Mouse (Mus musculus) heart, postnatal 36 days (tissue): Measurements from ENCODE around the gene Dnajc7. TPM values are rescaled to one million over a fixed set of nuclear protein-coding genes. Genes with fewer than 3 reads are reported as not detected.

ENCODE experiments used
- total RNA-seq, 2 experiments: library from RNA; stranded (reverse); gene quantifications; 2 replicates each; pipeline ENCODE4 v1.2.3; 2021

Dnajc7 gene
- total RNA-seq, 2 experiments from 2014 or later, result 123 to 133 TPM

Other genes with a start within 250 kb of the Dnajc7 start
- 100 to 1,000 TPM; 252 to 272 TPM for gene Jup, start 222.4 kb downstream of the Dnajc7 start, total RNA-seq
- gene P3h4, start 205.3 kb downstream of the Dnajc7 start, total RNA-seq, result 10 to 100 TPM; 16.3 to 18.2 TPM
- gene Fkbp10, start 204.5 kb downstream of the Dnajc7 start, total RNA-seq, result 10 to 100 TPM; 12.9 to 13.4 TPM
- gene Nt5c3b, start 178.4 kb downstream of the Dnajc7 start, total RNA-seq, result 10 to 100 TPM; 29.7 to 29.8 TPM
- gene Klhl10, start 178.3 kb downstream of the Dnajc7 start, total RNA-seq, result under 1 TPM; 0.86 to 0.92 TPM
- 1 to 10 TPM; 7.6 to 8.2 TPM for gene Klhl11, start 147.4 kb downstream of the Dnajc7 start, total RNA-seq
- 10 to 100 TPM; 27.3 to 38.1 TPM for gene Acly, start 92.2 kb downstream of the Dnajc7 start, total RNA-seq
- gene Ttc25, start 74.6 kb downstream of the Dnajc7 start, total RNA-seq, result under 1 TPM; 0.22 to 0.49 TPM
- 1 to 10 TPM; 5.5 to 7.2 TPM for gene Cnp, start 45.3 kb downstream of the Dnajc7 start, total RNA-seq
- 10 to 100 TPM; 57.2 to 59.2 TPM for gene Nkiras2, start 924 bp downstream of the Dnajc7 start, total RNA-seq
- under 1 TPM in 1 of 2 experiments, not detected in 1; 0.28 TPM for gene Zfp385c, start 72.3 kb upstream of the Dnajc7 start, total RNA-seq
- gene Dhx58, start 84.1 kb upstream of the Dnajc7 start, total RNA-seq, result 1 to 10 TPM in 1 of 2 experiments, under 1 TPM in 1; 0.75 to 2.8 TPM
- 10 to 100 TPM; 12.4 to 13.0 TPM for gene Kat2a, start 92.3 kb upstream of the Dnajc7 start, total RNA-seq
- under 1 TPM in 1 of 2 experiments, not detected in 1; 0.43 TPM for gene Hspb9, start 93.7 kb upstream of the Dnajc7 start, total RNA-seq
- gene Rab5c, start 118.0 kb upstream of the Dnajc7 start, total RNA-seq, result 10 to 100 TPM; 54.3 to 62.1 TPM
- gene Kcnh4, start 139.8 kb upstream of the Dnajc7 start, total RNA-seq, result not detected
- gene Hcrt, start 142.8 kb upstream of the Dnajc7 start, total RNA-seq, result not detected
- gene Ghdc, start 150.8 kb upstream of the Dnajc7 start, total RNA-seq, result 1 to 10 TPM; 8.5 to 9.5 TPM
- gene Stat5b, start 230.6 kb upstream of the Dnajc7 start, total RNA-seq, result 10 to 100 TPM; 62.7 to 62.8 TPM
- gene Stat5a, start 239.2 kb upstream of the Dnajc7 start, total RNA-seq, result 10 to 100 TPM; 19.8 to 24.1 TPM